Mouse (Mus musculus) urinary bladder, adult 18-20 months (tissue): ENCODE measurements at regions not wholly inside any gene's neighbourhood (a gene's known extent, or its start where the extent isn't known, plus 50 kb on each side); places are given as distances from the start of the nearest gene placed in this dataset.

ENCODE experiments used
- DNase-seq, 2 experiments: peaks; one replicate each; pipeline ENCODE4 v3.0.0; 2022; ENCODE audit warnings: low spot score in 2 of 2, mixed read lengths in 2 of 2

- no peak for DNase-seq
These were observed 279.4 kb downstream of the Mctp2 start for GRCm38 (mm10) chr7:72027006-72027405.

GRCm38 (mm10) chr7:72009115-72009514 is 297.3 kb downstream of the Mctp2 start:
- no peak for DNase-seq

- DNase-seq = no peak
These were observed 302.1 kb downstream of the Mctp2 start for GRCm38 (mm10) chr7:72004311-72004710.

- no peak for DNase-seq
These were observed 313.9 kb downstream of the Mctp2 start for GRCm38 (mm10) chr7:71992526-71992925.

- DNase-seq = no peak
These were observed 314.6 kb downstream of the Mctp2 start for GRCm38 (mm10) chr7:71991835-71992234.

GRCm38 (mm10) chr7:71991206-71991605 is 315.2 kb downstream of the Mctp2 start:
- no peak for DNase-seq

GRCm38 (mm10) chr7:71966015-71966414 is 340.4 kb downstream of the Mctp2 start:
- no peak for DNase-seq

- DNase-seq = no peak
These were observed 343.0 kb downstream of the Mctp2 start for GRCm38 (mm10) chr7:71963456-71963855.

- no peak for DNase-seq
These were observed 343.6 kb downstream of the Mctp2 start for GRCm38 (mm10) chr7:71962851-71963250.

- peak; percentile 3 to 30 for DNase-seq
These were observed 345.8 kb downstream of the Mctp2 start for GRCm38 (mm10) chr7:71960453-71961230.

GRCm38 (mm10) chr7:71946548-71946947 is 359.9 kb downstream of the Mctp2 start:
- DNase-seq = no peak

GRCm38 (mm10) chr7:71943078-71944042 is 363.0 kb downstream of the Mctp2 start:
- DNase-seq = no peak

- no peak for DNase-seq
These were observed 368.7 kb downstream of the Mctp2 start for GRCm38 (mm10) chr7:71937731-71938130.

- no peak for DNase-seq
These were observed 369.7 kb downstream of the Mctp2 start for GRCm38 (mm10) chr7:71936690-71937089.
